Mouse (Mus musculus) ES-E14 (cell line): ENCODE data around the gene Dab1. TPM values are rescaled to one million over a fixed set of nuclear protein-coding genes. Genes with fewer than 3 reads are reported as not detected.

ENCODE experiments used
- DNase-seq: peaks from one replicate; pipeline ENCODE4 v3.0.0-alpha.2; 2013; ENCODE audit warnings: low read depth, low spot score
- H3K27ac ChIP-seq: 2 replicates; pipeline ENCODE4 v1.5.1; 2012; ENCODE audit warnings: low read depth, mild to moderate bottlenecking, low read length, moderate library complexity, mixed read lengths; ENCODE audit not compliant: poor library complexity, insufficient read depth, severe bottlenecking
- H3K36me3 ChIP-seq: 2 replicates; pipeline ENCODE4 v1.6.1; 2012; ENCODE audit warnings: mild to moderate bottlenecking, low read length, moderate library complexity, mixed read lengths; ENCODE audit not compliant: control insufficient read depth, poor library complexity, insufficient read depth, severe bottlenecking
- H3K4me1 ChIP-seq, 2 experiments: fragments of 150-350 bp in 1 of 2; sonication (generic) in 1 of 2; 2 replicates each; pipeline ENCODE4 v1.6.1; 2012; ENCODE audit warnings: low read length in 2 of 2, mild to moderate bottlenecking in 1 of 2, mixed read lengths in 1 of 2; ENCODE audit not compliant: control insufficient read depth in 2 of 2, insufficient read depth in 2 of 2, poor library complexity in 1 of 2
- H3K4me3 ChIP-seq, 2 experiments: fragments of 150-350 bp in 1 of 2; sonication (generic) in 1 of 2; 2 replicates each; pipeline ENCODE4 v1.5.1; 2012; ENCODE audit warnings: low read length in 2 of 2, low read depth in 1 of 2, mild to moderate bottlenecking in 1 of 2, mixed read lengths in 1 of 2; ENCODE audit not compliant: insufficient read depth in 1 of 2, poor library complexity in 1 of 2, severe bottlenecking in 1 of 2
- H3K9ac ChIP-seq: 2 replicates; pipeline ENCODE4 v1.6.1; 2012; ENCODE audit warnings: low read depth, mild to moderate bottlenecking, low read length, mixed read lengths; ENCODE audit not compliant: poor library complexity, insufficient read depth, severe bottlenecking
- H3K9me3 ChIP-seq: fragments of 150-350 bp; sonication (generic); 2 replicates; pipeline ENCODE4 v1.6.1; 2012; ENCODE audit warnings: low read depth, mild to moderate bottlenecking, low read length; ENCODE audit not compliant: control insufficient read depth, insufficient read depth
- CHD2 ChIP-seq: IDR thresholded peaks from 2 replicates; pipeline ENCODE4 v1.6.1; 2014; ENCODE audit warnings: mild to moderate bottlenecking, low read depth, low read length, inconsistent platforms
- HCFC1 ChIP-seq: IDR thresholded peaks from 2 replicates; pipeline ENCODE4 v1.6.1; 2012; ENCODE audit warnings: low read length, inconsistent platforms, borderline replicate concordance; ENCODE audit not compliant: insufficient read depth
- MAFK ChIP-seq: IDR thresholded peaks from 2 replicates; pipeline ENCODE4 v1.6.1; 2014; ENCODE audit warnings: mild to moderate bottlenecking, low read depth, low read length, inconsistent platforms; ENCODE audit not compliant: insufficient read depth
- ZC3H11A ChIP-seq: IDR thresholded peaks from 2 replicates; pipeline ENCODE4 v1.6.1; 2012; ENCODE audit warnings: low read depth, mild to moderate bottlenecking, inconsistent platforms, low read length, borderline replicate concordance
- ZNF384 ChIP-seq: IDR thresholded peaks from 2 replicates; pipeline ENCODE4 v1.6.1; 2012; ENCODE audit warnings: low read depth, low read length, inconsistent platforms
- in situ Hi-C, 2 experiments: fragments of 600-800 bp; cut with MboI; formaldehyde crosslinking; loops; one replicate each; pipeline ENCODE4 v1.15.1; 2025; ENCODE audit warnings: low sequenced_read_pairs in 2 of 2, inconsistent platforms in 1 of 2; ENCODE audit not compliant: unreplicated experiment in 2 of 2
- total RNA-seq: library from RNA; depleted of rRNA; stranded (reverse); fragments of 300-350 nt; gene quantifications from 2 replicates; pipeline ENCODE4 v1.2.3, GENCODE M21; 2012

Dab1 gene
- total RNA-seq, 1 experiment = 7.9 TPM

DNA sequence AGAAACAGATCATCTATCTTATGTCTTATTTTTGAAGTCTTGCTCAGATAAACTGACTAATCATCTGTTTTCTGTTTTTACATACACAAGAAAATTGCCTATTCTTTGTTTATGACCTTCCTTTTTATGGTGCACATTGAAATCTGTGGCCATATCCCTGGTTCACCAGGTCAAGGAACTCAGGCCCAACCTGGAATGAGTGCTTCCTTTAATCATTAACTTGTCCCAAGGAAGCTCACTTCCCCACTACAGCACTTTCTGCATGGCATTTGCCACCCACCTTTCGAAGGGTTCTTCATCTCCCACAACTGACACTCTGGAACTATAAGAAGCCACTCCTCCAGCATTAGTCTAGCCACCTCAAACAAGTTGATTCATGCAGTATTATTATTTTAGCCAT, 58.0 kb downstream of the Dab1 start:
- TF ChIP-seq ZC3H11A (no peak), CHD2 (no peak), MAFK (no peak)
- H3K4me3 ChIP-seq = no peak overlapping the region
- H3K27ac ChIP-seq = no peak overlapping the region
- H3K9ac ChIP-seq = no peak overlapping the region
- H3K4me1 ChIP-seq = no peaks in the 10 kb centered on the region
- H3K9me3 ChIP-seq = no peaks in the 10 kb centered on the region
- in situ Hi-C loops = no loop called here
- DNase-seq = no peak
- H3K36me3 ChIP-seq = no peaks in the 10 kb centered on the region

DNA sequence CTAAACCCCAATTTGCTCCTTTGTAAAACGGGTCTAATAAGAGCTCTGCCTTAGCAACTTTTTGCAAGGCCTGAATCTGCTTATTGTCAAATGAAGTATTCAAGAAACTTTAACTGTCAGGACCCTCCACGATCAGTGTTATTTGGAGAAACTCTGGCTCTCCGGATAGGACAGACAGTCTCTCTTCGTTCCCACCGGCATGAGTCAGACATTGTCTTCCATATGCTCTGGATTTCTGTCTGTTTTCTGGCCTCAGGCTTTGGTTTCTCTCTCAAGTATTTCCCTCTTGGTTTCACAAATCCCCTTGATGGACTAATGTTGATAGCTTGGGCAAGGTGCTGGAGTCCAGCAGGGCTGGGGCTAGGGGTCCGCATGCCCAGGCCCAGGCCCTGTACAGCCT, 59.3 kb downstream of the Dab1 start:
- Histone ChIP-seq H3K27ac (no peak overlapping the region), H3K4me3 (no peak overlapping the region), H3K4me1 (no peaks in the 10 kb centered on the region), H3K9ac (no peak overlapping the region), H3K36me3 (no peaks in the 10 kb centered on the region), H3K9me3 (no peaks in the 10 kb centered on the region)
- TF ChIP-seq ZC3H11A (no peak), CHD2 (no peak), ZNF384 (no peak), HCFC1 (no peak), MAFK (no peak)
- in situ Hi-C loops = no loop called here
- DNase-seq = no peak

DNA sequence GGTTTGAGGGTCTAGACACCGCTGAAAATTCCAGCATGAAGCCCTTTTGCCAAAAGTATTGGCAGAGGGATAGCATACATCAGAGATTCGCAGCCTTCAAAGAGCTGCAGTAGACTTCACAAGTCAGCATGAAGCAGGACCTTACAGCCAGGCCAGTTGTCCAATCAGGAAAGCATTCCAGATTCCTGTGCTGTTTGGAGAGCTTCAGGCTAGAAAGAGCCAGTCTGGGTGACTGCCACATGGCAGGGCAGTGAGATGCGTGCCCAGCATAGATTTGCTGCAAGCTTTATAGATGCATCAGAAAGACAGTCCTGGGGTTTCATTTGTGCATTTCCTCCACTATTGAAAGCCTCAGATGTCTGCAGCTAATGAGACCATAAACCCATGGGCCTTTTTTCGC, 66.0 kb downstream of the Dab1 start:
- Histone ChIP-seq H3K4me3 (no peak overlapping the region), H3K4me1 (no peaks in the 10 kb centered on the region), H3K36me3 (no peaks in the 10 kb centered on the region), H3K9ac (no peak overlapping the region), H3K27ac (no peak overlapping the region), H3K9me3 (no peaks in the 10 kb centered on the region)
- in situ Hi-C loops = no loop called here
- TF ChIP-seq MAFK (no peak), HCFC1 (no peak), ZNF384 (no peak), CHD2 (no peak), ZC3H11A (no peak)
- no peak for DNase-seq

DNA sequence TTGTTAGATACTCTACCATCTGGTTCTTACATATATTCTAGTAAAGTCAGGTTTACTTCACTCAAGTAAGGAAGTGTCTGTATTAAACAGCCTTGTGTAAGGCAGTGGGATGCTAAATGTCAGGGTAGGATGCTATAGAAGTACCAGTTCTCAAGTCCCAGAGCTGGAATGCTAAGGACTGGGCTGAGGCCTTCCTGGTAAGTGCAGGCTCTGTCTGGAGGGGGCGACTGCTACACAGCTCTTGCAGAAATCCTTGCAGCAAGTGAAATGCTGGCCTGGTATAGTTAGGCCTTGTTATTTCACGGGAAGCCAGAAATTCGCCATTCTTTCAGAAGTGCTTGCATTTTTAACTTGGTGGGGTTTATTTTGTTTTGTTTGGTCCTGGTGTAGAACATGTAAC, 72.6 kb downstream of the Dab1 start:
- in situ Hi-C loops = no loop called here
- H3K9ac ChIP-seq = no peak overlapping the region
- no peaks in the 10 kb centered on the region for H3K36me3 ChIP-seq
- no peaks in the 10 kb centered on the region for H3K9me3 ChIP-seq
- no peak for TF ChIP-seq ZNF384
- TF ChIP-seq CHD2 = no peak
- TF ChIP-seq MAFK = no peak
- no peak for TF ChIP-seq HCFC1
- TF ChIP-seq ZC3H11A = no peak
- no peak overlapping the region for H3K27ac ChIP-seq
- DNase-seq = no peak
- no peaks in the 10 kb centered on the region for H3K4me1 ChIP-seq
- H3K4me3 ChIP-seq = no peak overlapping the region

DNA sequence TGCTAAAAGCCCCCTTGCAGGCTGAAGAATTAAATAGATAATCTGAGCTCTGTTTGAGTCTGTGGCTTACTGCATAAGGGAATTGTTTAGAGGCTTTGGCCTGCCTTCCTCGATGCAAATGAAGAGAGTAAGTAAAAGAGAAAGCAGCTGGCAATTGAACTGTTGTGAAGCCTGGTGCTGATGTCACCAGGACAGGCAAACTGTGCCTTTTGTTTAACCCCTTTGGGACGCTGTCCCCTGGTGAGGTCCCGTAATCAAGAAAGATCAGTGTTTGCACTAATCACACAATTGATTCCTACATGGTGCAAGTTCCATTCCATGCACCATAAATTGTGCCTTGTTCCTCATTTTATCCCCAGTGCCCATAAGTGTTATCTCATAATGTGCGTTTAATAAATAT, 80.6 kb downstream of the Dab1 start:
- H3K9ac ChIP-seq = no peak overlapping the region
- no peak overlapping the region for H3K27ac ChIP-seq
- no peaks in the 10 kb centered on the region for H3K9me3 ChIP-seq
- no peak overlapping the region for H3K4me3 ChIP-seq
- no peak for DNase-seq
- TF ChIP-seq MAFK (no peak), ZC3H11A (no peak), CHD2 (no peak), ZNF384 (no peak), HCFC1 (no peak)
- in situ Hi-C loops = no loop called here
- H3K36me3 ChIP-seq = no peaks in the 10 kb centered on the region
- H3K4me1 ChIP-seq = no peaks in the 10 kb centered on the region
